Mouse (Mus musculus) liver, adult 2 months (tissue): Measurements from ENCODE around the gene Zfp106.

ENCODE experiments used
- CTCF ChIP-seq: fragments of 200-500 bp; IDR thresholded peaks from 2 replicates; pipeline ENCODE4 v1.5.1; 2011; ENCODE audit warnings: low read depth, low read length, control low read depth
- POLR2A ChIP-seq: fragments of 200-500 bp; IDR thresholded peaks from 2 replicates; pipeline ENCODE4 v1.6.1; 2011; ENCODE audit warnings: low read length, control low read depth; ENCODE audit not compliant: insufficient read depth; ENCODE audit errors: extremely low read depth

- TF ChIP-seq POLR2A: no peak
- no peak for TF ChIP-seq CTCF
Observed at GRCm38 (mm10) chr2:120539333-120539732, 24.3 kb downstream of the Zfp106 start.
